Mouse (Mus musculus) C2C12 (cell line): ENCODE results near the gene Arpc3. TPM values are rescaled to one million over a fixed set of nuclear protein-coding genes. Genes with fewer than 3 reads are reported as not detected.

Experiments
- H3K27me3 ChIP-seq: one replicate; pipeline ENCODE4 v1.6.1; 2011; ENCODE audit not compliant: control insufficient read depth, insufficient read depth, insufficient read length
- H3K36me3 ChIP-seq: one replicate; pipeline ENCODE4 v1.6.1; 2011; ENCODE audit not compliant: control insufficient read depth, insufficient read depth
- H3K4me3 ChIP-seq: one replicate; pipeline ENCODE4 v1.5.1; 2011; ENCODE audit warnings: mild to moderate bottlenecking, control low read depth; ENCODE audit not compliant: poor library complexity, insufficient read depth, severe bottlenecking
- H3K79me2 ChIP-seq: one replicate; pipeline ENCODE4 v1.6.1; 2011; ENCODE audit not compliant: control insufficient read depth, insufficient read depth
- H3K79me3 ChIP-seq: one replicate; pipeline ENCODE4 v1.6.1; 2011; ENCODE audit warnings: low read depth, control low read depth
- H3ac ChIP-seq: one replicate; pipeline ENCODE3; 2011; ENCODE audit warnings: low read depth; ENCODE audit not compliant: control insufficient read depth, insufficient read length
- CEBPB ChIP-seq: IDR thresholded peaks from one replicate; pipeline ENCODE4 v1.6.1; 2011; ENCODE audit warnings: low read depth, mild to moderate bottlenecking, control low read depth, moderate library complexity
- CTCF ChIP-seq: IDR thresholded peaks from one replicate; pipeline ENCODE4 v1.5.1; 2011; ENCODE audit not compliant: control insufficient read depth, insufficient read depth, insufficient read length
- FOSL1 ChIP-seq: IDR thresholded peaks from one replicate; pipeline ENCODE4 v1.8.0; 2011; ENCODE audit warnings: mild to moderate bottlenecking, low read length; ENCODE audit not compliant: poor library complexity, insufficient read depth, severe bottlenecking
- MAX ChIP-seq: IDR thresholded peaks from one replicate; pipeline ENCODE4 v1.6.1; 2011; ENCODE audit warnings: mild to moderate bottlenecking, control low read depth
- MYOD1 ChIP-seq: IDR thresholded peaks from one replicate; pipeline ENCODE4 v1.6.1; 2011; ENCODE audit warnings: low read depth; ENCODE audit not compliant: control insufficient read depth, insufficient read length
- MYOG ChIP-seq: IDR thresholded peaks from one replicate; pipeline ENCODE4 v1.6.1; 2011; ENCODE audit not compliant: control insufficient read depth, insufficient read length; ENCODE audit errors: extremely low read depth
- USF1 ChIP-seq: IDR thresholded peaks from one replicate; pipeline ENCODE4 v1.6.1; 2011; ENCODE audit warnings: low read depth, mild to moderate bottlenecking, control low read depth, moderate library complexity
- polyA plus RNA-seq: library from polyadenylated mRNA; unstranded; fragments of >200 nt; fragmentation: generic; extraction: Trizol; gene quantifications from one replicate; pipeline ENCODE4 v1.2.1, GENCODE M21; 2012; ENCODE audit warnings: missing spikeins

The Arpc3 gene
- polyA plus RNA-seq, 1 experiment, result 185 TPM

- Histone ChIP-seq H3K27me3 (no peaks in the 10 kb centered on the region), H3K79me3 (peaks cover 6% of the 10 kb centered on the region), H3ac (no peak overlapping the region), H3K79me2 (peaks cover 10% of the 10 kb centered on the region), H3K4me3 (no peak overlapping the region), H3K36me3 (peaks cover 34% of the 10 kb centered on the region)
- TF ChIP-seq USF1, result no peak
- no peak for TF ChIP-seq MYOD1
These were observed 13.5 kb upstream of the Arpc3 start for GRCm38 (mm10) chr5:122378171-122378570.

- Histone ChIP-seq H3K36me3 (peaks cover 32% of the 10 kb centered on the region), H3K4me3 (no peak overlapping the region), H3K79me3 (no peaks in the 10 kb centered on the region), H3ac (no peak overlapping the region), H3K27me3 (no peaks in the 10 kb centered on the region), H3K79me2 (no peaks in the 10 kb centered on the region)
- no peak for TF ChIP-seq CEBPB
- no peak for TF ChIP-seq FOSL1
- peak; percentile 90 for TF ChIP-seq CTCF
- TF ChIP-seq MYOG, result no peak
- no peak for TF ChIP-seq USF1
- TF ChIP-seq MAX, result peak; percentile 28
- no peak for TF ChIP-seq MYOD1
These were observed 12.1 kb upstream of the Arpc3 start for GRCm38 (mm10) chr5:122379374-122380155.

- Histone ChIP-seq H3ac (no peak overlapping the region), H3K4me3 (no peak overlapping the region), H3K79me3 (peaks cover 13% of the 10 kb centered on the region), H3K27me3 (no peaks in the 10 kb centered on the region), H3K79me2 (peaks cover 26% of the 10 kb centered on the region), H3K36me3 (no peaks in the 10 kb centered on the region)
- TF ChIP-seq CTCF (no peak), FOSL1 (no peak), CEBPB (no peak), MYOG (no peak), MYOD1 (no peak), USF1 (no peak), MAX (no peak)
These were observed 1.7 kb upstream of the Arpc3 start for GRCm38 (mm10) chr5:122390006-122390405.

GRCm38 (mm10) chr5:122390671-122391070, 1.0 kb upstream of the Arpc3 start:
- Histone ChIP-seq H3K79me3 (peaks cover 15% of the 10 kb centered on the region), H3K4me3 (no peak overlapping the region), H3K36me3 (no peaks in the 10 kb centered on the region), H3K27me3 (no peaks in the 10 kb centered on the region), H3K79me2 (peaks cover 30% of the 10 kb centered on the region), H3ac (no peak overlapping the region)
- TF ChIP-seq FOSL1, result no peak
- TF ChIP-seq MYOG, result no peak
- no peak for TF ChIP-seq CTCF
- no peak for TF ChIP-seq MAX
- no peak for TF ChIP-seq USF1

GRCm38 (mm10) chr5:122391178-122391785, 396 bp upstream of the Arpc3 start:
- no peak overlapping the region for H3ac ChIP-seq
- H3K79me2 ChIP-seq, result peaks cover 30% of the 10 kb centered on the region
- TF ChIP-seq FOSL1, result no peak
- no peak for TF ChIP-seq MYOG
- TF ChIP-seq CTCF, result no peak
- TF ChIP-seq MAX, result no peak
- TF ChIP-seq USF1, result no peak
- no peak for TF ChIP-seq MYOD1
- TF ChIP-seq CEBPB, result no peak
- no peaks in the 10 kb centered on the region for H3K27me3 ChIP-seq
- no peak overlapping the region for H3K4me3 ChIP-seq
- peaks cover 15% of the 10 kb centered on the region for H3K79me3 ChIP-seq
- no peaks in the 10 kb centered on the region for H3K36me3 ChIP-seq
